Mouse (Mus musculus) monocyte, adult 2 months (primary cell): ENCODE measurements around the gene Cd247.

Source experiments
- DNase-seq, 2 experiments: peaks; one replicate each; pipeline ENCODE4 v3.0.0; 2022; ENCODE audit warnings: low spot score in 2 of 2, low read depth in 1 of 2

Gene Cd247

GRCm38 (mm10) chr1:165818145-165818860 lies 29.8 kb downstream of the Cd247 start:
- DNase-seq: no peak

GRCm38 (mm10) chr1:165819147-165819546 lies 30.7 kb downstream of the Cd247 start:
- DNase-seq: no peak

- DNase-seq: no peak
Measured at GRCm38 (mm10) chr1:165822031-165822430, 33.5 kb downstream of the Cd247 start.

- DNase-seq: no peak
Measured at GRCm38 (mm10) chr1:165828173-165828572, 39.7 kb downstream of the Cd247 start.

GRCm38 (mm10) chr1:165828615-165829014 lies 40.1 kb downstream of the Cd247 start:
- DNase-seq: no peak

GRCm38 (mm10) chr1:165829890-165830289 lies 41.4 kb downstream of the Cd247 start:
- no peak for DNase-seq

- DNase-seq: no peak
Measured at GRCm38 (mm10) chr1:165833244-165833643, 44.8 kb downstream of the Cd247 start.

GRCm38 (mm10) chr1:165833910-165834632 lies 45.6 kb downstream of the Cd247 start:
- no peak for DNase-seq

GRCm38 (mm10) chr1:165834633-165834975 lies 46.1 kb downstream of the Cd247 start:
- DNase-seq: no peak

GRCm38 (mm10) chr1:165836461-165836860 lies 48.0 kb downstream of the Cd247 start:
- DNase-seq: no peak

GRCm38 (mm10) chr1:165837546-165837945 lies 49.1 kb downstream of the Cd247 start:
- DNase-seq: no peak

GRCm38 (mm10) chr1:165839201-165839600 lies 50.7 kb downstream of the Cd247 start:
- no peak for DNase-seq

GRCm38 (mm10) chr1:165840548-165841230 lies 52.2 kb downstream of the Cd247 start:
- no peak for DNase-seq

- DNase-seq: no peak
Measured at GRCm38 (mm10) chr1:165842170-165842569, 53.7 kb downstream of the Cd247 start.

- DNase-seq: no peak
Measured at GRCm38 (mm10) chr1:165843586-165843985, 55.1 kb downstream of the Cd247 start.

GRCm38 (mm10) chr1:165844466-165844951 lies 56.0 kb downstream of the Cd247 start:
- DNase-seq: no peak

GRCm38 (mm10) chr1:165844956-165845355 lies 56.5 kb downstream of the Cd247 start:
- DNase-seq: no peak

- DNase-seq: no peak
Measured at GRCm38 (mm10) chr1:165845366-165845765, 56.9 kb downstream of the Cd247 start.

GRCm38 (mm10) chr1:165848417-165848816 lies 59.9 kb downstream of the Cd247 start:
- DNase-seq: no peak

GRCm38 (mm10) chr1:165848881-165849280 lies 60.4 kb downstream of the Cd247 start:
- DNase-seq: no peak

- no peak for DNase-seq
Measured at GRCm38 (mm10) chr1:165849458-165850445, 61.3 kb downstream of the Cd247 start.
